Mouse (Mus musculus): ENCODE data around the gene Hist2h3b. TPM values are rescaled to one million over a fixed set of nuclear protein-coding genes. Genes with fewer than 3 reads are reported as not detected.
A peak's percentile ranks its signal among the peaks of the same experiment; 100 is the strongest.
"Not testable (repeated sequence)": the region's sequence is repeated elsewhere in the genome, so short reads cannot be mapped to it uniquely, and the experiment has no call there.

Hist2h3b gene
- polyA plus RNA-seq, 1 experiment from 2014 or later = 58.2 TPM

DNA sequence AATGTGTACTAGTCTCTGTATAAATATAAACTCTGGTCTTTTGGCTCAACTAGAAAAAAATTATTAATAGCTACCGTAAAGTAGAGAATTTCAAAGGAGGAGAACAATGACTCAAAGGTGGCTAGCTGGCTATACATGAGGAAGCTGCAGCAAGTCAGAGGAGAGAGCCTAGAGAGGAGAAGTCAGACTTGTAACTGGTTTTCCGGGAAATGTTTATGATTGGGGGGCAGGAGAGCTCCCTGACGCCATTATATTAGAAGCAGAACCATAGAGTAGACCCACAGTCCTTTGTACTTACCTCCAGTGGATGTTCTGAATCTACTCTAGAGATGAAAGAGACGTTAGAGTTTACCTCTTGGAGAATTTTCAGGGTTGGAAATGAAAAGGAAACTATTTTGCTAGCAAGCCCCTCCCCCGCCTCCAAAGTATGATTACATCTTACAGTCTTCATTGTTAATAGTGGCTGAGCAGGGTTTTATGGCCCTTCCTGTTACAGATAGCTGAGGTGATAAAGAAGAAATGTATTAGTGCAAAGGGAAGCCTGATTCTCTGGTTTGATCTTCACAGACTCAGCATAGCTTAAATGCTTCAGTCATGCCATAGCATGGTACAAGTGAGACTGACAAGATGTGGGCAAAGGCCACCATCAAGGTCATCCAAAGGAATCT lies 12.4 kb upstream of the Hist2h3b start:
- Histone ChIP-seq H3K27me3 (no peaks in the 10 kb centered on the region), H3K4me3 (no peak overlapping the region), H3K9ac (no peak overlapping the region), H3K4me1 (no peaks in the 10 kb centered on the region), H3K4me2 (replicated peaks) (no peak overlapping the region), H3K9me3 (replicated peaks) (no peaks in the 10 kb centered on the region), H3K27ac (no peak overlapping the region), H3K36me3 (no peaks in the 10 kb centered on the region)
- 84% methylated on average over 5 of the region's 5 CpGs for WGBS
- ATAC-seq (ENCODE audit: low FRiP score) = no peak

DNA sequence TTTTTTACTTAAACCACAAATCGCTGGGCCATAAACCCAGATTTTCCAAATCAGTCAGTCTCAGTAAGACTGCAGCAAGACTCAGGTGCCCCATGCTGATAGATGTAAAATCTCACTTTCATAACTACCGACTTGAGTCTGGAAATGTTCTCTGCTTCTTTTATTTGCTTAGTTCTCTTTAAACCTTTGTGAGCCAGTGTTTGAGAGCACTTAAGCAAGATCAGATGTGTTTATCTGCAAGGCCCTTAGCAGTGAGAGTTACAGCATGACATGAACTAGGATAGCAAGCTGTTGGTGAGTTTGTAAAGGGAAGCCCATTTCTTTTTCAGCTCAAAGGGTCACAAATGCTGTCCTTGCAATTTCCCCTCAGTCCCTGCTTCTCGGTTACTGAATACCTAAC lies 11.3 kb upstream of the Hist2h3b start:
- Histone ChIP-seq H3K27me3 (no peaks in the 10 kb centered on the region), H3K9me3 (replicated peaks) (no peaks in the 10 kb centered on the region), H3K4me3 (no peak overlapping the region), H3K4me1 (peaks cover 6% of the 10 kb centered on the region), H3K4me2 (replicated peaks) (no peak overlapping the region), H3K27ac (no peak overlapping the region), H3K36me3 (no peaks in the 10 kb centered on the region), H3K9ac (no peak overlapping the region)
- ATAC-seq (ENCODE audit: low FRiP score) = no peak
- 79% methylated on average over 3 of the region's 3 CpGs for WGBS

DNA sequence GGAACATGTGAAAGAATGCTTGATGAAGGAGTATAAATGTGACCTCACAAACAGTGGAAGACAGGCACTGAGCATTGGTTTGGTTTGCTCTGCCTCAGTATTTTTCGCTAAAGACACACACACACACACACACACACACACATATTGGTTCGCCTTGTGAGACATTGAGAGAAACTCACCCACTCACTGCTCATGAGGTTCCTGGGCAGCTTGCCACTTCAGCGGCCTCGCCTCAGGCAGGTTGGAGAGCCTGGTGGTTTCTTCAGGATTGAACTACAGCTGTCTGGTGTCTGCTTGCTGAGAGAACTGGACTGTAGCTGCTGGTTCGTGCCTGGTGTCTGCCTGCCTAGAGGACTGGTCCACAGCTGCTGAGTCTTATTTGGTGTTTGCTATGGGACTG lies 8.2 kb upstream of the Hist2h3b start:
- ATAC-seq (ENCODE audit: low FRiP score) = no peak
- H3K27me3 ChIP-seq = no peaks in the 10 kb centered on the region
- no peak overlapping the region for H3K9ac ChIP-seq
- H3K4me2 ChIP-seq (replicated peaks) = no peak overlapping the region
- peaks cover 22% of the 10 kb centered on the region for H3K4me1 ChIP-seq
- H3K27ac ChIP-seq = no peak overlapping the region
- H3K9me3 ChIP-seq (replicated peaks) = no peaks in the 10 kb centered on the region
- 92% methylated on average over 5 of the region's 5 CpGs for whole genome bisulfite sequencing
- H3K4me3 ChIP-seq = no peak overlapping the region
- H3K36me3 ChIP-seq = no peaks in the 10 kb centered on the region

DNA sequence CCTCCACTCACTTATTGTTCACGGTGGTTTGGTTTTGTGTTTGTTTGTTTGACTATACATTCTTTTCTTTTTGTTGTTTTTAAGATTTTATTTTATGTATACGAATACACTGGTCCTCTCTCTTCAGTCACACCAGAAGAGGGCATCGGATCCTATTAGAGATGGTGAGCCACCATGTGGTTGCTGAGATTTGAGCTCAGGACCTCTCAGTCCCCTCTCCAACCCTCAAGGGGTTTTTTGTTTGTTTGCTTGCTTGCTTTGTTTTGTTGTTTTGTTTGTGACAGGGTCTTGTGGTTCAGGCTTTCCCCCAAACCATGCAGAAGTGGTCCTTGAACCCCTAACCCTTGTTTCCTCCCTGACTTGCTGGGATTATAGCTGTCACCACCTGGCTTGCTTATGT lies 6.8 kb upstream of the Hist2h3b start:
- H3K27me3 ChIP-seq = no peaks in the 10 kb centered on the region
- no peaks in the 10 kb centered on the region for H3K36me3 ChIP-seq
- H3K9me3 ChIP-seq (replicated peaks) = no peaks in the 10 kb centered on the region
- peak overlapping the region; percentile 85 for H3K4me2 ChIP-seq (replicated peaks)
- ATAC-seq (ENCODE audit: low FRiP score) = no peak
- H3K4me1 ChIP-seq = peaks cover 22% of the 10 kb centered on the region
- peak overlapping the region; percentile 98 for H3K27ac ChIP-seq
- 56% methylated on average over 3 of the region's 3 CpGs for WGBS
- H3K4me3 ChIP-seq = peak overlapping the region; percentile 59
- H3K9ac ChIP-seq = peak overlapping the region; percentile 82; the same call in 1 of the 2 replicates

DNA sequence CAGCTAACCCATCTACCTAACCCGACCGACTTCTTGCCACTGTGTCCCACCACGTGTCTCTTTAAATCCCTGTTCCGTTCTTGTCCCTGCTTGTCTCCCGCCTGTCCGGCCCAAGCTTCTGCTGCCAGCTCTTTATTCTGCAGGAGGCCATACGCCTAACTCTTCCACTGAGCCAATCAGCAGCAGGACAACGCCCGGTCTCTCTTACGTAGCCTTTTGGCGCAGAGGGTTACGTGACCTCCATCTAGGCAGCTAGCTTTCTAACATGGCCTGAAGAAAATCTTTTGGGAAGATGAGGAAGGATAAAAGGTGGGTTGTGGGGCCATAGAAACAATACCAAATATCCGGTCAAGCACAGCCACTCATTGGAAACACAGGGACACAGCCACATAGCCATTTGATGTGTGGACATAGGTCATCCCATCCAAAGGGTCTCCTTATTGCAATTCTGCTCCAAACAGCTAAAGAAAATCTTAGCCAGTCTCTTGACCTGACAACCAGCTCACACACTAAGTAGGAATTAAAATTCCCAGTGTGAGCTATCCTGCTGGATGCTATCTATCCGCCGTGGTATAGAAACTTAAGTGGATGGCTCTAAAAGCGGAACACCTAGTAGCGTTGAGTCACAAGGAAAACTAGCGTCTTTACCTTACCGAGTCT lies 6.1 kb upstream of the Hist2h3b start:
- ATAC-seq (ENCODE audit: low FRiP score) = peak; percentile 76
- Histone ChIP-seq H3K27ac (peak overlapping the region; percentile 98), H3K27me3 (no peaks in the 10 kb centered on the region), H3K4me1 (peaks cover 22% of the 10 kb centered on the region), H3K4me3 (peak overlapping the region; percentile 59), H3K9me3 (replicated peaks) (no peaks in the 10 kb centered on the region), H3K36me3 (no peaks in the 10 kb centered on the region), H3K9ac (peak overlapping the region; percentile 82), H3K4me2 (replicated peaks) (peak overlapping the region; percentile 85)
- WGBS = under 1% methylated on average over 19 of the region's 19 CpGs

DNA sequence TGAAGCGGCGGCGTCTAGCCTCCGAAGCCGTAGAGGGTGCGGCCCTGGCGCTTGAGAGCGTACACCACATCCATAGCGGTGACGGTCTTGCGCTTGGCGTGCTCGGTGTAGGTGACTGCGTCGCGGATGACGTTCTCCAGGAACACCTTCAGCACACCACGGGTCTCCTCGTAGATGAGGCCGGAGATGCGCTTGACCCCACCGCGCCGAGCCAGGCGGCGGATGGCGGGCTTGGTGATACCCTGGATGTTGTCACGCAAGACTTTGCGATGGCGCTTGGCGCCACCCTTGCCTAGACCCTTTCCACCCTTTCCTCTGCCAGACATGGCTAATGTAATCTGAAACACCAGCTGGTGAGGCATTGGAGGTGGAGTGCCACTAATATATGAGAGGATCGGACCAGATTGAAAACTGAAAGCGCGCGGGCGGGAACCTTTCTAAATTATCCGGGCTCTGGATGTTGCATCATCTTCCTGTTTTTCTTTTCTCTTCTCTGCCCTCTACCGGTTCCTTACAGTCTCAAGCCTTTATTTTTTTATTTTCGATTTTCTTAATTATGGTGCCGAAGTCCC lies 5.4 kb upstream of the Hist2h3b start, which contains the start of gene Hist2h4:
Gene Hist2h4 (minus strand): TSS at position 333 of the 572 bp plus-strand sequence.
- peak within 1 kb of the TSS; percentile 82 for H3K9ac ChIP-seq
- under 1% methylated on average over 40 of the region's 40 CpGs for WGBS
- H3K36me3 ChIP-seq = no peaks in the 10 kb centered on the region
- H3K4me1 ChIP-seq = peaks cover 25% of the 10 kb centered on the region
- H3K27ac ChIP-seq = peak within 1 kb of the TSS; percentile 98
- no peaks in the 10 kb centered on the region for H3K27me3 ChIP-seq
- peak; percentile 87 for ATAC-seq (ENCODE audit: low FRiP score)
- no peaks in the 10 kb centered on the region for H3K9me3 ChIP-seq (replicated peaks)
- peak within 1 kb of the TSS; percentile 85 for H3K4me2 ChIP-seq (replicated peaks)
- peak within 1 kb of the TSS; percentile 59 for H3K4me3 ChIP-seq

DNA sequence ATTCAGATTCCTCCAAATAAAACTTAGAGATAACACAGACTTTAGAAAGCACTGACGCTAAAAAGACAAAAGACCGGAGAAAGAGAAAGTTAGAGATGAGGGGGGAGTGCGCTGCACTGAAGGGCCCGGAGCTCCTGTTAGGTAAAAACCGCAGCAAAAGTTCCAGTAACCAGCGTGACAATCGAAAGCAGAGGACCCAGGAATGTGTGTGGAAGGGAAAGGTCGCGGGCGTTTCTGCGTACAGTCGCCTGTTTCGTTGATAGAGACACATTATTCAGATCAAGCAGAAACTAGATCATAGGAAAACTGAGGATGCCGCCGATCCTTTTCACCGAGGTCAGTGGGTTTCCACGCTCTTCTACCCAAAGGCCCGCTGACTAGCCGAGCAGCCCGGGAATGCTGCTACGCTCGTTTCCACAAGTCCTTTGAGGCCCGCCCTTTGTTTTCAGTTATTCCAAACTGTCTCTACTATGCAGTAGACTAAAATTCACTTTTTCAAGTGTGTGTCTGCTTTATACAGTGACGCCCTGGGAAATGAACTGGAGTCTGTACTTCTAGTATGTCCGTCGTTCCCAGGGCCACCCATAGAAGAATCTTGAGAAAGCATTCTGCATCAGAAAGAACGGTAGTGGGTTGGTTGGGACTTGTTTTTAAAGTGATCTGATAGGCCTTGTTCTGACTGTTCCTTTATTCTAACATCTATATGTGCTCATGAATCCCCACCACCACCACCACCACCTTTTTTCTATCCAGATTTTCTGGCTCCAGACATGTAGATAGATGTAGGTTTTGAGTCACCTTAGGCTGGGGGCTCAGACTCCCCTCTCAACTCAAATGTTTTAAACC lies 4.7 kb upstream of the Hist2h3b start:
- Histone ChIP-seq H3K4me2 (replicated peaks) (peak overlapping the region; percentile 85), H3K9me3 (replicated peaks) (no peaks in the 10 kb centered on the region), H3K9ac (peak overlapping the region; percentile 50), H3K27me3 (no peaks in the 10 kb centered on the region), H3K27ac (peak overlapping the region; percentile 98), H3K36me3 (no peaks in the 10 kb centered on the region), H3K4me1 (peaks cover 26% of the 10 kb centered on the region), H3K4me3 (peak overlapping the region; percentile 59)
- WGBS = 5% methylated on average over 27 of the region's 27 CpGs
- ATAC-seq (ENCODE audit: low FRiP score) = peak; percentile 42

DNA sequence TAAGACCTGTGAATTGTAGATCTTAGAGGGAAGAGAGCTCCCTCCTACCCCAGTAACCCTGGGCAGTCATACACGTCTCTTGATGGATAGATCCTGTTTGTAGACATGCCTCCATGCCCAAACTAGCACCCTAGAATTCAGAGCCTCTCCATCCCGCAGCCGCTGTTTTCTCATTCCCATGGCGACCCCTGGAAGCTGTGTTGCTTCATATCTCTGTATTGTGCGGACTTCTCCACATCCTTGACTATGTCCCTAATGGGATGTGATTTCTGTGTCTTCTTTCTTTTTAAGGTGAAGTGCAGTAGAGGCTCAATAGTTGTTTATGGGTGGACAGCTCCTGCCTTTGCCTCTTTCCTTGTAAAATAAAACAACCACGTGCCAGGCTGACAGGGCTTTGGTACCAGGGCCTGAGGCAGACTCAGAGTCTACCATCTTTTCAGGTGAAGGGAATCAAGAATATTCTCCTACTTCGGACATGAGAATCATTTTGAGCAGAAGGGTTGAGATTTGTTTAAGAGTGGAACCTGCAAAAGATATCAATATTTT lies 4.0 kb upstream of the Hist2h3b start:
- peak overlapping the region; percentile 59 for H3K4me3 ChIP-seq
- no peak for ATAC-seq (ENCODE audit: low FRiP score)
- peak overlapping the region; percentile 98 for H3K27ac ChIP-seq
- H3K9ac ChIP-seq = peak overlapping the region; percentile 50; the same call in 1 of the 2 replicates
- no peaks in the 10 kb centered on the region for H3K36me3 ChIP-seq
- H3K4me2 ChIP-seq (replicated peaks) = peak overlapping the region; percentile 85
- H3K4me1 ChIP-seq = peaks cover 26% of the 10 kb centered on the region
- no peaks in the 10 kb centered on the region for H3K9me3 ChIP-seq (replicated peaks)
- H3K27me3 ChIP-seq = no peaks in the 10 kb centered on the region
- WGBS = 67% methylated on average over 7 of the region's 7 CpGs

DNA sequence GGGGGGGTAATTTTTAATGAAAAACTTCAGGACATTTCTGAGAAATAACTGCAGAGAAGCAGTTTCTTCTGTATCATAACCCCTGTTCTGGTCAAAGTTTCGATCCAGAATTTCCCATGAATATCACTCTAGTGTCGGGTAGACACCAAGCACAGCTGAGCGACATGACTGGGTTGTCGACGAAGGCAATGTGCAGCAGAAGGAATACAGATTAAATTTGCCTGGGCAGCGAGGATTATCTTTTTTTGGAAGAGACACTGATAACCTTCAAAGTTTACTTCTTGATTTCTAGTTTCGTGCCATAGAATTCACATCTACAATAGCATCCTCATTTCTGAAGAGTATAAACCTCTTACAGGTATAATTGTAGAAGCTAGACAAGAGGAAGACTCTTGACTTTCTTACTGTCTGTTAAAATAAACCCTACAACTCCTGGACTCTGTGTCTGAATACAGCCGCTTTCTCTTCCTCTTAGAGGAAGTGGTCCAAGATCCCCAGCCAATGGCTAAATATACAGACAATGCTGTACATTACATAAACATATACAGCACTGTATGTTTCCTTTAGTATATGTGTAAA lies 2.2 kb upstream of the Hist2h3b start:
- Histone ChIP-seq H3K36me3 (no peaks in the 10 kb centered on the region), H3K27ac (no peak overlapping the region), H3K4me1 (peaks cover 26% of the 10 kb centered on the region), H3K9ac (no peak overlapping the region), H3K4me3 (no peak overlapping the region), H3K27me3 (no peaks in the 10 kb centered on the region), H3K9me3 (replicated peaks) (no peaks in the 10 kb centered on the region), H3K4me2 (replicated peaks) (no peak overlapping the region)
- WGBS = 93% methylated on average over 8 of the region's 8 CpGs
- no peak for ATAC-seq (ENCODE audit: low FRiP score)

DNA sequence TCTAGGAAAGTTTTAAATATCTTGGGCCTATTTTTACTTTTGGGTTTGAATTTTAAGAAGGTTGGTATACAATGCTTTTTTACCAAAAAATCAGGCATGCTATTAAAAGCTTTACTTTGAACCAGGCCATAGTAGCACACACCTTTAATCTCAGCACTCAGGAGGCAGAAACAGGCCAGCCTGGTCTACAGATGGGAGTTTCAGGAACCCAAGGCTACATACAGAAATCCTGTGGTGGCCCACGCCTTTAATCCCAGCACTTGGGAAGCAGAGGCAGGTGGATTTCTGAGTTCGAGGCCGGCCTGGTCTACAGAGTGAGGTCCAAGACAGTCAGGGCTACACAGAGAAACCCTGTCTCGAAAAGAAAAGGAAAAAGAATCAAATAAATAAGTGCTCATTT lies 913 bp upstream of the Hist2h3b start:
- H3K9me3 ChIP-seq (replicated peaks) = no peaks in the 10 kb centered on the region
- WGBS = 77% methylated on average over 4 of the region's 4 CpGs
- no peaks in the 10 kb centered on the region for H3K27me3 ChIP-seq
- peak overlapping the region; percentile 86 for H3K27ac ChIP-seq
- H3K9ac ChIP-seq = 0 out of 2 replicates have a peak overlapping the region, but pooled peaks have one; percentile 8
- no peaks in the 10 kb centered on the region for H3K36me3 ChIP-seq
- no peak overlapping the region; the same call in 1 of the 2 replicates for H3K4me2 ChIP-seq (replicated peaks)
- peaks cover 16% of the 10 kb centered on the region for H3K4me1 ChIP-seq
- no peak for ATAC-seq (ENCODE audit: low FRiP score)
- no peak overlapping the region for H3K4me3 ChIP-seq

DNA sequence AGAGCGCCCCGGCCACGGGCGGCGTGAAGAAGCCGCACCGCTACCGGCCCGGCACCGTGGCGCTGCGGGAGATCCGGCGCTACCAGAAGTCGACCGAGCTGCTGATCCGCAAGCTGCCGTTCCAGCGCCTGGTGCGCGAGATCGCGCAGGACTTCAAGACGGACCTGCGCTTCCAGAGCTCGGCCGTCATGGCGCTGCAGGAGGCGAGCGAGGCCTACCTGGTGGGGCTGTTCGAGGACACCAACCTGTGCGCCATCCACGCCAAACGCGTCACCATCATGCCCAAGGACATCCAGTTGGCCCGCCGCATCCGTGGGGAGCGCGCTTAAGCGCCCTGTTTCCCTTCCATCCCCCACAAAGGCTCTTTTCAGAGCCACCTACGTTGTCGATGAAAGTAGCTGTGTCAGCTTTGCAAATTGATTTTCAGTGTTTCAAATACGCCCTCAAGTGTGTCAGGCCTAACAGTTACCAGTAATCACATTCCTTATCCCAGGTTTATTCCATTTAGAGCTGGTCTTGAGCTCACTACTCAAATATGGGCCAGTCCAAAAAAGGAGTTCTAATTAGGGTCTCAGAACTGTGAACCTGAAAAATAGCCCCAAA lies 423 bp downstream of the Hist2h3b start:
- Histone ChIP-seq H3K27ac (peak overlapping the region; percentile 96), H3K4me3 (peak overlapping the region; percentile 49), H3K4me2 (replicated peaks) (peak overlapping the region; percentile 81), H3K9ac (peak overlapping the region; percentile 64), H3K4me1 (peaks cover 15% of the 10 kb centered on the region)
- 0% methylated on average over 16 of the region's 44 CpGs for WGBS
- peak; percentile 65 for ATAC-seq (ENCODE audit: low FRiP score)
- H3K9me3 ChIP-seq (replicated peaks); H3K27me3 ChIP-seq; H3K36me3 ChIP-seq: not testable (repeated sequence)
